Mouse (Mus musculus): ENCODE measurements at regions not wholly inside any gene's neighbourhood (a gene's known extent, or its start where the extent isn't known, plus 50 kb on each side); places are given as distances from the start of the nearest gene placed in this dataset.

GRCm38 (mm10) chr3:149164804-149165203 is 174.4 kb upstream of the Adgrl2 start:
- TF ChIP-seq POLR2A (IDR thresholded peaks at IDR 0.05; ENCODE audit: borderline replicate concordance, insufficient read depth, low read length): no peak
- no peak for TF ChIP-seq CTCF (IDR thresholded peaks at IDR 0.05; ENCODE audit: borderline replicate concordance, insufficient read depth, low read depth, low read length)
